Mouse (Mus musculus) layer of hippocampus, postnatal 10 days (tissue): Measurements from ENCODE around the gene Atp2a2. TPM values are rescaled to one million over a fixed set of nuclear protein-coding genes. Genes with fewer than 3 reads are reported as not detected.
A peak's percentile ranks its signal among the peaks of the same experiment; 100 is the strongest.
"Not testable (repeated sequence)": the region's sequence is repeated elsewhere in the genome, so short reads cannot be mapped to it uniquely, and the experiment has no call there.

ENCODE experiments used
- DNase-seq, 2 experiments: peaks; one replicate each; pipeline ENCODE4 v3.0.0; 2021; ENCODE audit warnings: low spot score in 2 of 2
- total RNA-seq, 2 experiments: library from RNA; stranded (reverse); gene quantifications; 2 replicates each; pipeline ENCODE4 v1.2.3; 2021

The Atp2a2 gene
- total RNA-seq, 2 experiments from 2014 or later: 511 to 561 TPM

DNA sequence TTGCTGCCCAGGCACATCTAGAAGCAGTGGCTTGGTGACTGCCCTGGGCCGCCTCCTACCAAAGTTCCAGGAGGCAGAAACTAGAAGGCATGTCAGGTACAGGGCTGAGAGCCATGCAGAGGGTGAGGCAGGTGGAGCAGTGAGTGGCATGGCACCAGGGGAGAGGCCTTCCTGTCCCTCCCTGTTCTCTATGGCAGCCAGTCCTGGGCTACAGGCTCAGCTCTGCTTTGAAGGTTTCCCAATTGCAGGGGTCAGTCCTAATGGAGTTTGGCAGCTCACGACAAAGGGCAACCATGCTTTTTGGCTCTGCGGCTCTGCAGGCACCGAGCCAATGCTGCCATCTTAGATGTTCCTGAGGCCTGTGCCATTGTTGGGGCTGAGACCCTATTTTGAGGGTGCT, 47.6 kb downstream of the Atp2a2 start:
- DNase-seq: no peak

DNA sequence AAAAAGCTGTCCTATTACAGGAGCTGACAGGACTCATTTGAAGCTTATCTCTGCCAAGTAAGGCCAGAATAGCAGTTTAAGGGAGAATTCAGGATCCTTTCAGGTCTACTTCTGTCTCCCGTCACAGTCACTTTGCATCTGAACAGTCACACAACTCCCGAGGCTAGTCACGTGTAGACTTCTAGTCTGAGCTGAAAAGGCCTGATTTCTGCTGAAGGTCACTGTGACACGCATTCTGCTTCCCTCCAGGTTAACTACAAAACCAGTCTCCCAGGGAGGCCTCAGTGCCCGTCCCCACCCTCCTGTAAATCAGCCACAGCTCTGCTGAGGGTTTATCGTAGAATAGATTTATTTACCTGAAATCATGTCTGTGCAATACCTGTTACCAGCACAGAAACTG, 48.8 kb downstream of the Atp2a2 start:
- no peak for DNase-seq

DNA sequence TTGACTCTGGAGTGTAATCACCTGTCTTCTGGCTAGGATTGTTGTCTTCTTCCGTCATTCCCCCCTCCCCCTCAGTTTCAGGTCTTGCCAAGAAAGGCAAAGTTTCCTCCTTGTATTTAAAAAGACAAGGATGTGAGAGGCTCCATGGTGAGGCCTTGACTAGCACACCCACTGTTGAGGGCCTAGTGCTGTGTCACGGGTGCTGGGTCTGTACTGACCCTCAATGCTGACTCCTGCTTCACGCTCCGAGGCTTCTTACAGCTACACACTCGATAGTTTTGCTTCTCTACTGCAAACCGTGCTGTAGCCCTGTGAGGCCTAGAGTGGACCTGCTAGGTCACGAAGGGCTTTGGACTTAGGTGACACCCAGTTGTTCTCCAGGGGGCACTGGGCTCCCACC, 49.8 kb downstream of the Atp2a2 start:
- no peak for DNase-seq

DNA sequence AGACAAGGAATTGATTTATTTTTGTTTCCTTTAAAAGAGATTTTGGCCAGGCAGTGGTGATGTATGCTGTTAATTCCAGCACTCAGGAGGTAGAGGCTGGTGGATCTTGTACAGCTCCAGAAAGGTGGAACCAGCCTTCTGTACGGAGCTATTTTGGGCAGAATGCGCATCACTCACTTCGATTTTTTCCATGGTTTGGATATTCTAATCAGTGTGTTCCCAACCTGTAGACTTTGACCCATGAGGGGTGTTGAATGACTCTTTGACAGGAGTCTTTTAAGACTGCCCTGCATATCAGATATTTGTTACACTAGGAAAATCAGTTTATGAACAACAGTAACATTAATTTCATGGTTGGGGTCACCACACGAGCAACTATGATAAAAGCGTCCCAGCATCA, 50.7 kb downstream of the Atp2a2 start:
- DNase-seq: no peak

DNA sequence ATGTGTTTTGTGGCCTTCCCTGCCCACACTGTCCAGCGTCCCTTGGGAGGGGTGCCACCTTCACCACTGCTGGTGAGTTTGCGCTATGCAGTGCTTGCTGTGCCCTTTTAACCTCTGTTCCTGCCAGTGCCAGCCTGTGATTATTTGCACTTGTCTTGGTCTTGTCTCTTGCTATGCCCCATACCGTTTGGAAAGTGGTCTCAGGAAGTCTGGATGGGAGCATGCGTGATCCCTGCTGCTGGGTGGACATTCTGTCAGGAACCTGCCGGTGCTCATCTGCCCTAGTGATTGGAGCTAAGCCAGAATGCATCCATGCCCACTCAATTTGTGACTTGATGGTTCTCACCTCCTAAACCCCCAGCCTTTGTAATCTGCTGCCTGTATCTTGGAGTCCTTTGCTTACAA, 51.1 kb downstream of the Atp2a2 start:
- DNase-seq: no peak

DNA sequence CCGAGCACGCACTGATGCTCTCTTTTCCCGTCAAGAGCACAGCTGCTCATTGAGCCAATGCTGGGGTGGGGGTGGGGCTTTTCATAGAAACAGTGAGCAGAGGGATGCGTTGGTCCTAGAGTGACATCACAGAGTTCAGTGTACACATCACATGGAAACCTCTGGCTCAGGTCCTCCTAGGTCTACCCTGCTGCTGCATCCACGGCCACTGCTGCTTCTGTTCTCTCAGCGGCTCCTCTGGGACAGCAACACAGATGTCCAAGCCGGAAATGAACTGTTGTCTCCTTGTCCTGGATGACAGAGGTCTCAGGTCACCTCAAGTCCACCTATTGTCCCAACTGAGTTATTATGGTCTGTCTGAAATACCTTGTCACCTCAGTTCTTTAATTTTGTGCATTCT, 52.1 kb downstream of the Atp2a2 start:
- DNase-seq: no peak

DNA sequence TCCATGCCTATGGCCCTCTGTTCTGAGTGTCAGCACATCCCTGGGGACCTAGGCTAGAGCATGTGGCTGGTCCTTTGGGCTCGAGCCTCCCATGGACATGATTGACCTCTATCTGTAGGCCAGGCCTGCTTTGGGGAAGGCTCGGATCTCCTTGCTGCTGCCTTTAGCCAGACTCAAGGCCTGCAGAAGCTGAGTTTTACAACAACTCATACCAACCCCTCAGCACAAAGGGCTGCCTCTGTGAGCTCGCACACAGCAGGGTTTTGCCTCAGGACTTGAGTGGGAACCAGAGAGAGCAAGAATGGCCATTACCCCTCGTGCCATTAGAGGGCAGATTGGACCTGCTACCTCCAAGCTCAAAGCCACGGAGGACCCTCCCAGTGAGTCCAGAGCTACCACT, 53.2 kb downstream of the Atp2a2 start:
- DNase-seq: no peak

DNA sequence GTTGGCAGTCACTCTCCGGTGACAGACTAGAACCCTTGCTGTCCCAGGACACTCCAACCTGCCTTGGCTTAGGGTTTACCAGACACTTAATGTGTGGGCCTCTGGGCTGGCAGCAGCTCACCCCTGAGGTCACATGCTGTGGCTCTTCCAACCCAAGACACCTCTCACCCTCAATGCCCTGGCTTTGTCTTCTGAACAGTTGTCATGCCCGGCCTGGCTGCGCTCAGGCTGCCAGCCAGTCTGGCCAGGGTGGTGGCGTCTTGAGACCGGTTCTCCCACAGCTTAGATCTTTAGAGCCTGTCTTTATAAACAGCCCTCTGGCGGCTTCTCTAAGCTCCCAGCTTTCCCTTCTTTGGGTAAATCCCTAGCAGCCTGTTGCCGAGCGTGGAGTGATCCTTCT, 54.2 kb downstream of the Atp2a2 start:
- DNase-seq: no peak

DNA sequence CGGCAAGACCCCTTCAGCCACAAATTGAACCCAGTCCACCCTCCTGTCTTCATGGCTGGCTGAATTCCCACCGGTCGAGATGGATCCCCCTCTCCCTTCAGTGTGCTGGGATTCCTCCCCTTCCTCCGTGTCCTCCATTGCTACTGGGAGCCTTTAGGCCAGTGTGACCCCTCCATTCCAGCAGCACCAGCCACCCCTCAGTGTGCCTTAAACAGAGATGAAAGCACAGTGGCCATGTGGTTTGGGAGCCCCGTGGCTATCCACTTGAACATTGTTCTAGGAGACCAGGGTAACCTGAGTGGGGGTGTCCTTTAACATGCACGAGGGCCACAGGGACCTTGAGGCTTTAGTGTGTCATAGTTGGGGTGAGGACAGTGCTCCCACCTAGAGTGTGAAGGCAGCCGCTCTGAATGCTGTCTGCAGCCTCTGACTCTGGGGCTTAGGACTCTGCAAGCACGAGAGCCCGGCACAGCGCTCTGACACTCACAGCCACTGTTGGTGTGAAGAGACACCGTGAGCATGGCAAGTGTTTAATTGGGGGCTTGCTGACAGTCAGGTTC, 56.9 kb downstream of the Atp2a2 start:
- DNase-seq: no peak

DNA sequence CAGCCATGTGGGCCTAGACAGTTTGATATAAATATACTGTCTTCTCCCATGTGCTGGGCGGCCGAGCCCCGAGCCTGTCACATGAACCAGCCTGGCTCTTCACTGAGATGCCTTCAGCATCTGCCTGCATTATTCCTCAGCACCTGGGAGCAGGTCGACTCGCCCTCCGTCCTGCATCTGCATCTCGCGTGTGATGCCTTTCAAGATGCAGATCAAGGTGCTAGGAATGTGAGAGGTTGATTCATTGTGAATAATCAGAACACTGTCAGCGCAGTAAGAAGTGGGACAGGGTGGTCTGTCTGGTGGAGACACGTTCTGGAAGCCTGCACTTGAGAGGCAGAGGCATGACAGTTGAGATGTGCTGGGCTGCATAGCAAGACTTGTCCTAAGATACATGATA, 57.5 kb downstream of the Atp2a2 start:
- DNase-seq: no peak

DNA sequence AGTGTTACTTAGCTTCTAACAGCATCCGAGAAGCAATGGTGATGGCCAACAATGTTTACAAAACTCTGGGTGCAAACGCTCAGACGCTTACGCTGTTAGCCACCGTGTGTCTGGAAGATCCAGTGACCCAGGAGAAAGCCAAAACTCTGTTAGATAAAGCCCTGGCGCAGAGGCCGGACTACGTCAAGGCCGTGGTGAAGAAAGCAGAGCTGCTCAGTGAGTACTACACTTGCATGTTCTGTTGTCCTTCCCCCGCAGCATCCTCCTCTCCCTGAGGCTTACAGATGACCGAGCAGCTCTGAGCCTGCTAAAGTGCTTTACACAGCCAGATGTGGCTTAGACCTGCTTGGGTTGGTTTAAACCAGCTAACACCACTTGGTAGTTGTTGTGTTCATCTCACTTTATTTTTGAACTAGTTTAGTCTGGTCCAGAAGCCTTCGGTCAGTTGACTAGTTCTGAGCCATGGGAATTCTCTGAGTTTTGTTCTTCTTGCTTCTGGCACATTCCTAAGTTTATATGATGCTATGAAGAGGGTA, 61.9 kb downstream of the Atp2a2 start:
- DNase-seq: no peak

DNA sequence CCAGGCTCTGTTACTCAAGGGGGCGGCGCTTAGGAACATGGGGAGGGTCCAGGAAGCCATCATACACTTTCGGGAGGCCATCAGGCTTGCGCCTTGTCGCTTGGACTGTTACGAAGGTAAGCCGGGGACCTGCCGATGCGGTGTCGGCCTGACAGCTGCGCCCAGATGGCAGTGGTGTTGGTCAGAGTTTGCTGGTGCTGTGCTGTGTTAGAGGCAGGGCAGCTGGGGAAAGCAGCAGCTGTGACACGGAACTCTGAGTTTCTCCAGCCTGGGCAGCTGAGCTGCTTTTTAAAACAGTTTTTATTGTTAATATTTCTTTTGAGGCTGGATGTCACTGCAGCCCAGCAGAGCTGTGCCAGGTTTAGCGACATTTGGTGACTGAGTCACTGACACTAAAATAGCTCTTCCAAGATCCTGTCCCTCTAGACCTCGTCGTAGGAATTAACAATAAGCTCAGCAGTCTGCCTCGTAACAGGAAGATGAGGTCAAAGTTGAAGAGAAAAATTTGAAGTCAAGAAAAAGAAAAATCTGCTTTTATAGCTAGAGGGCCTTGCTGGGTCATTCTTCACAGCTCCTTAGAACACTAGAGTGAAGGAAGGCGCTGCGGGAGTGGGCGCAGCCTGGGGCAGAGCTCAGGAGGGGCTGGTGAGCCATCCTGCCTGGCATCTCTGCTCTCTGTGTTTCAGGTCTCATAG, 62.5 kb downstream of the Atp2a2 start:
- no peak for DNase-seq

DNA sequence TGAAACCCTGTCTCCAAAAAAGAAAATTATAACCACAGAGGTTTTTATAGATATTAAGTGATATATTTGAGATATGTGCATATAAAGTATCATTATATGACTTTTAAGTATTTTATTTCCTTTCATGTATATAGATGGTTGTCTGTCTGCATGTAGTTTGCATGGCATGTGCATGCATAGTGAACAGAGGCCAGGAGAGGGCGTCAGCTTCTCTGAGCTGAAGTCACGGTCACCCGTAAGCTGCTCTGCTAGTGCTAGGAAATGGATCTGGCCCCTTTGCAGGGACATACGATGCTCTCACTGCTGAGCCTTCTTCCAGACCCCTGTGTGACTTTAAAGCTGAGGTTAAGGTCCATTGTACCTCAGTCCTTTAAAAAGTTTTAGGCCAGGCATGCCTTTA, 67.5 kb downstream of the Atp2a2 start:
- DNase-seq: no peak

DNA sequence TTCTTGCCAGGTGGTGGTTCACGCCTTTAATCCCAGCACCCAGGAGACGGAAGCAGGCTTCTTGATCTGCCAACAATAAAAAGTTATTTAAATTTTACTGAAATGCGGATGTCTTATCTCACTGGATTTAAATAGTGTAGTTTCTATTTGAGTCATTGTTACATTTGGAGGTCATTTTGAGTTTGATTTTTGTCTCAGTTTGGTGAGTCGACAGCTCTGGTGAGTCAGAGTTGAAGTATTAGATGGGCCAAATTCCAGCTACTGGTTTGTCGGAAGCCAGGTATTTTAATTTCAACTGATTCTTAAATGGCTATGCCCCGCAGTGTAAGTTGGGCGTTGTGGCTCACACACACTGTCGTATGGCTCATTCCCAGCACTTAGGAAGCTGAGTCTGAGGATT, 70.8 kb downstream of the Atp2a2 start:
- DNase-seq: no peak

DNA sequence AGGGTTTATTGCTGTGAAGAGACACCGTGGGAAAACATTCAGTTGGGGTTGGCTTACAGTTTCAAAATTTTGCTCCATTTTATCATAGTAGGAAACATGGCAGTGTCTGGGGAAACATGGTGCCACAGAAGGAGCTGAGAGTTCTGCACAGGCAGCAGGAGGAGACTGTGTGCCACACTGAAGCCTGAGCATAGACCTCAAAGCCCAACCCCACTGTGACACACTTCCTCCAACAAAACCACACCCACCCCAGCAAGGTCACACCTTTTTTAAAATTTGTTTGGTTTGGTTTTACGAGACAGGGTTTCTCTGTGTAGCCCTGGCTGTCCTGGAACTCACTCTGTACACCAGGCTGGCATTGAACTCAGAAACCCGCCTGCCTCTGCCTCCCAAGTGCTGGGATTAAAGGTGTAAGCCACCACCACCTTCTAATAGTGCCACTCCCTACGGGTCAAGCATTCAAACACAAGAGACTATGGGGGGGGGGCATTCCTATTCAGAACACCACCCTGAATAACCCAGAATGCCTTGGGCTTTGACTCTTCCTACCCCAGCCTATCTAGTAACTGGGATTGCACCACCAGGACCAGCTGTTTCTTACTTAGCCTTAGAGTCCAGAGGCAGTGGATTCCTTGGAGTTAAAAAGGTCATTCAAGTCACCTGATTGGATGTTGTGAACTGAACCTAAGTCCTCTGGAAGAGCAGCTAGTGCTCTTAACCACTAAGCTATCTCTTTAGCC, 71.8 kb downstream of the Atp2a2 start:
- DNase-seq: no peak

DNA sequence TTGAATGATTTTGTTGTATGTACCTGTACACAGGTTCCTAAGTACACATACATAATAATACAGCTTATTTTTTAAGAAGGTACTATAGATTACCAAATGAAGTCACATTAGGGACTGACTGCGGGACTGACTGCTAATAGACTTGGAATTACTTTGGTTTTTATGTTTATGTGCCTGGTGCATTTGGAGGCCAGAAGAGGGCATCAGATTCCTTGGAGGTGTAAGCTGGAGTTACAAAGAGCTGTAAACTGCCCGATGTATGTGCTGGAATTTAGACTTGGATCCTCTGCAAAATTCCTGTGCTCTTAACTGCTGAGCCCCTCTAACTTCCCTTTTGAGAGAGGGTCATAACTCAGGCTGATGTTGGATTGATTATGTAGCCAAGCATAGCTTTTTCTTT, 76.5 kb downstream of the Atp2a2 start:
- no peak for DNase-seq

DNA sequence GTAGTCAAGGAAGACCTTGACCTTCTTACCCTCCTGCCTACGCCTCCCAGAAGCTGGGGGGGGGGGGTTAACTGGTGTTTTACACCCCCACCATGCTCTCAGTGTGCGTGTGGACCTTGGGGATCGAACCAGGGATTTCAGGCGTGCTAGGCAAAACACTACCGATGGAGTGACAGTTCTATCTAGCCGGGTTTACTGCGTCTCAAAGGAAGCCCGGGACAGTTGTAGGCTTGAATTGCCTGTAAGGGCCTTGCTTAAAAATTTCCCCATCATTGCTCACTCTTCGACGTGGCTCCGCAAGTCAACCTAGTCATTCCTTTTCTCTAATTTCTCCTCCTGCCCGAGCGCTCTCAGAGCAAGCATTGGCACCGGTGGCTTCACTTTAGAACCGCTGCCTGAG, 78.9 kb downstream of the Atp2a2 start:
- DNase-seq: no peak

DNA sequence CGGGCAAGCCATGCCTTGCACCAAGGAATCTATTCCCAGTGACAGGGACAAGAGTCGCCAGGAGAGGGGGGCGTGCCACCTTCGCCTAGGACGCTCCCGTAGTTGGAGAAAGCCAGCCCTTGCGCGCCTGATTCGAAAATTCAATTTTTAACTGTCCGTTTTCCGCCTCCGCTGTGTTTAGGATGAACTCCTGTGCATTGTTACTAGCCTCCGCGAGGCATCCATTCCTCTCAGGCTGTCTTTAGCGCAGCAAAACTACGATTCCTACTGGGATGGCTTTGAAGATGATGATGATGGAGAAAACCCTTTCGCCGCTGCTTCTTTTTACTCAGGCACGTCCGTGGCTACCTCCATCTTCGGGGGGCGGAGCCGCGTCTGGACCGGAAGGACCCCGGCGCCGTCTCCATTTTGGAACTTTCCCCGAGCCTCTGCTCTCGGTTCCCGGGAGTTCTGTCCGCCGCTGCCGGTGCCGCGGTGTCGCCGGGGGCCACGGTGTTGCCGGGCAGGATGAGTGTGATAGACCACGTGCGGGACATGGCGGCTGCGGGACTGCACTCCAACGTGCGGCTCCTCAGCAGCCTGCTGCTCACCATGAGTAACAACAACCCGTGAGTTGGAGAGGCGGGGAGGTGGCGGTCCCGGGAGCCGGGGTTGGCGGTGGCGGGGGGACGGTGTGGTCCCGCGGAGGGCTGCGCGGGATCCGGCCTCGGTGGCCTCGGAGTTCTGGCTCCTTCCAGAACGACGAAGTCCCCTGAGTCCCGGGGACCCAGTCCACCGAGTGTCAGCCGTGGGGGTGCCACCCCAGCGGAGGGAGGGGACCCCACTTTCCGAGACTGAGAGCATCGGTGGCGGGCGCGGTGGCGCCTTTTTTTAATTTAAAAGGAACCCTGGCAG, 79.7 kb downstream of the Atp2a2 start:
- DNase-seq: peak; percentile 91 to 94

DNA sequence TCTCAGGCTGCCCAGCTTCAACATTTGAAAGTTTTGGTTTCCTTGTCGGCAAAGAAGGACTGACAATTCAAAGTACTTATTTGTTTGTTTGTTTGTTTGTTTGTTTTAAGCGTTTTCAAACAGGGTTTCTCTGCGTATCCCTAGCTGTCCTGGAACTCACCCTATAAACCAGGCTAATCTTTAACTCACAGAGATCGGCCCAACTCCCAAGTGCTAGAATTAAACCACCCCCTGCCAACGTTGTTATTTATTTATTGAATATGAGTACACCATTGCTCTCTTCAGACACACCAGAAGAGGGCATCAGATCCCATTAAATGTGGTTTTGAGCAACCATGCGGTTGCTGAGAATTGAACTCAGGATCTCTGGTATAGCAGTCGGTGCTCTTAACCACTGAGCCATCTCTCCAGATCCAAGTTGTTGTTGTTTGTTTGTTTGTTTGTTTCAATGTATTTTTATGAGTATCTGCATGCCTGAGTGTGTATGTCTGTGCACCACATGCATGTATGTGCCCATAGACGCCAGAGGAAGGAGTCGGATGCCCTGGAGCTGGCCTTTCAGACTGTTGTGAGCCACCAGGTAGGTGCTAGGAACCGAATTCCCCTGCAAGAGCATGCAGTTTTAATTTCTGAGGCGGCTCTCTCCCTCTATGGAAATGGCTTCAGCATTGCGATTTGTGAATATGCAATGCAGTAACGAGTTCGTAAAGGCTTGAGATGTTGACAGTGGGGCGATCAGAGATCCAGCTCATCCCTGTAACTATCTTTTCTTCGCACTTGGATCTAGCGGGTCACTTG, 80.6 kb downstream of the Atp2a2 start, which contains the start of gene Anapc7:
Gene Anapc7, plus strand, starts transcription at position 423 of the 798 bp plus-strand sequence.
- no peak for DNase-seq

DNA sequence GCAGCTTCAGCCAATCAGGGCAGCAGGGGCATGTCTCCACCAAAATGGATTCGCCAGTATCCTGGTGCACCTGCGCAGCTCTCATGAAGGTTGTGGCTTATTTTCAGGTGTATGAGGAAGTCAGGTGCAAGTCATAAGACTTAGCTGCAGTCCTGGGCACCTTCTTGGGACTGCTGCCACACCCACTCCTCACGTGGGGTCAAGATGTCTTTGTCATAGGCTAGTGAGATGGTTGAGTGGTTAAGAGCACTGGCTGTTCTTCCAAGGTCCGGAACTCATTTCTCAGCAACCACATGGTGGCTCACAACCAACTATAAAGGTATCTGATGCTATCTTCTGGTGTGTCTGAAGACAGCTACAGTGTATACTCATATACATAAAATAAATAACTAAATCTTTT, 81.3 kb downstream of the Atp2a2 start:
- DNase-seq: not testable (repeated sequence)

DNA sequence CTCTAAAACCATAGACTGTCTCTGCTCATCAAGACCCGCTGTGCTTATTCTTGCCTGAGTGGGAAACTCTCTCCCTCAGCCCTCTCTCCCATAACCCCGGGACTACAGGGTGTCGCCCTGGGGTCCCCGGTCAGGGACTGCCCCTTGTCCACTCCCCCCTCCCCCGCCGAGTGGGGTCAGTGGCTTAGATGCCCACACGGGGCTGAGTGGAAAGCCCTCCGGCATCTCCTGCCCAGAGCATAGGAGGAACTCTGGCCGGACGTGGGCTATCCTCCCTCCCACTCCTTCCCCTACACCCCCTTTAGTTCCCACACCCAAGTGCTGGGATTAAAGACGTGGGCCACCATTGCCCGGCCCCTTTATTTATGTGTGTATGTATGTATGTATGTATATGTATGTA, 86.6 kb downstream of the Atp2a2 start:
- DNase-seq: no peak
